Mouse (Mus musculus): Measurements from ENCODE around the gene Rgs6.

DNA sequence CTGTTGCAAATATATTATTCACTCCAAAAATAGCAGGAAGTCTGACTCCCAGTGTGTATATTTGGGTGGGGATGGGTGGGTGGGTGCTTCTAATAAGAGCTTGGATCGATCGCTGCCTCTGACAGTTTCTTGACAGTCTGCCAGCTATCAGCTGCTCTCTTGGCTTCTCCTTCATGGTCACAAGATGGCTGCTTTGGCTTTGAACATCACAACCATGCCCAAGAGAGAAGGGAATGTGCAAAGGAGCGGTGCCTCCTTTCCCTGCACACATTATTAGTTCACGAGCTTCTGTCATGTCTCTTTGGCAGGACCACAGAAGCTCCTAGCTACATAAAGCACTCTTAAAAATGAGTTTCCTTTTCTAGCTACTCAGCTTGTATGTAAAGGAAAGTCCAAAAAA lies 373.8 kb downstream of the Rgs6 start:
- TF ChIP-seq CTCF (IDR thresholded peaks at IDR 0.05; ENCODE audit: low read depth) (no peak), EP300 (IDR thresholded peaks at IDR 0.05; ENCODE audit: low read depth) (no peak)

Data from liver, embryonic 14.5 days (tissue).